Mouse (Mus musculus): ENCODE measurements at regions not wholly inside any gene's neighbourhood (a gene's known extent, or its start where the extent isn't known, plus 50 kb on each side); places are given as distances from the start of the nearest gene placed in this dataset.

- TF ChIP-seq ETS1 (IDR thresholded peaks at IDR 0.05; ENCODE audit: low read depth, low read length): no peak
Observed at GRCm38 (mm10) chr6:25917852-25918465, 108.9 kb upstream of the Pot1a start (continued).

GRCm38 (mm10) chr6:25914122-25914521 is 105.1 kb upstream of the Pot1a start:
- no peak overlapping the region for H3K9ac ChIP-seq (ENCODE audit: control insufficient read depth, low read depth, low read length, poor library complexity, severe bottlenecking)
- no peaks in the 10 kb centered on the region for H3K79me2 ChIP-seq (ENCODE audit: control insufficient read depth, insufficient read depth, low read length, poor library complexity)
- H3K4me3 ChIP-seq (ENCODE audit: control insufficient read depth in 1 of 2, insufficient read depth in 1 of 2, low read depth in 2 of 2, low read length in 2 of 2): no peak overlapping the region
- no peaks in the 10 kb centered on the region for H3K36me3 ChIP-seq (ENCODE audit: control insufficient read depth in 1 of 2, insufficient read depth in 2 of 2, low read length in 2 of 2)
- DNase-seq (ENCODE audit: low read depth, low spot score): no peak
- TF ChIP-seq UBTF (IDR thresholded peaks at IDR 0.05; ENCODE audit: borderline replicate concordance, insufficient read depth, low read depth, low read length) (no peak), KAT2A (conservative IDR thresholded peaks at IDR 0.05; ENCODE audit: low read depth, low read length) (no peak), RCOR1 (IDR thresholded peaks at IDR 0.05; ENCODE audit: low read depth, low read length) (no peak), JUND (IDR thresholded peaks at IDR 0.05; ENCODE audit: low read depth, low read length) (no peak), ZNF384 (IDR thresholded peaks at IDR 0.05; ENCODE audit: low read depth, low read length) (no peak), GATA1 (IDR thresholded peaks at IDR 0.05; ENCODE audit: low read depth, low read length) (no peak), MAFK (IDR thresholded peaks at IDR 0.05; ENCODE audit: borderline replicate concordance, low read depth, low read length) (no peak), MAZ (IDR thresholded peaks at IDR 0.05; ENCODE audit: low read depth, low read length) (no peak), TAL1 (IDR thresholded peaks at IDR 0.05; ENCODE audit: low read length) (no peak), ZC3H11A (IDR thresholded peaks at IDR 0.05; ENCODE audit: low read depth, low read length) (no peak), CHD1 (IDR thresholded peaks at IDR 0.05; ENCODE audit: low read depth, low read length) (no peak), NRF1 (IDR thresholded peaks at IDR 0.05; ENCODE audit: insufficient read depth, low read depth, low read length, poor library complexity, severe bottlenecking) (no peak), USF1 (IDR thresholded peaks at IDR 0.05; ENCODE audit: low read depth, low read length) (no peak), MYB (IDR thresholded peaks at IDR 0.05; ENCODE audit: low read depth, low read length) (no peak)
- no peaks in the 10 kb centered on the region for H3K4me1 ChIP-seq (ENCODE audit: control insufficient read depth in 1 of 2, insufficient read depth in 2 of 2, low read length in 2 of 2)
- no peaks in the 10 kb centered on the region for H3K9me3 ChIP-seq (replicated peaks; ENCODE audit: insufficient read depth, low read length)
- no peaks in the 10 kb centered on the region for H3K27me3 ChIP-seq (ENCODE audit: control insufficient read depth in 1 of 2, insufficient read depth in 2 of 2, low read length in 2 of 2)
- no peak overlapping the region for H3K27ac ChIP-seq (ENCODE audit: control insufficient read depth, low read depth, low read length)

GRCm38 (mm10) chr6:25899944-25900343 is 90.9 kb upstream of the Pot1a start:
- DNase-seq (ENCODE audit: low read depth, low spot score): peak; percentile 2
- no peaks in the 10 kb centered on the region for H3K4me1 ChIP-seq (ENCODE audit: control insufficient read depth in 1 of 2, insufficient read depth in 2 of 2, low read length in 2 of 2)
- TF ChIP-seq NELFE (IDR thresholded peaks at IDR 0.05; ENCODE audit: low read depth, low read length) (no peak), MYC (IDR thresholded peaks at IDR 0.05; ENCODE audit: low read depth, low read length) (no peak), RAD21 (IDR thresholded peaks at IDR 0.05; ENCODE audit: low read depth, low read length) (peak; percentile 71), SMC3 (IDR thresholded peaks at IDR 0.05; ENCODE audit: low read depth, low read length) (peak; percentile 52), MAX (IDR thresholded peaks at IDR 0.05; ENCODE audit: low read length) (no peak), ZC3H11A (IDR thresholded peaks at IDR 0.05; ENCODE audit: low read depth, low read length) (peak; percentile 23; the same call in 1 of the 2 replicates), MYB (IDR thresholded peaks at IDR 0.05; ENCODE audit: low read depth, low read length) (no peak), ZNF384 (IDR thresholded peaks at IDR 0.05; ENCODE audit: low read depth, low read length) (peak; percentile 72), CTCF (IDR thresholded peaks at IDR 0.05 in 2 of 3, conservative IDR thresholded peaks at IDR 0.05 in 1 of 3; ENCODE audit: control insufficient read depth in 1 of 3, insufficient read depth in 1 of 3, low read depth in 2 of 3, low read length in 3 of 3, poor library complexity in 1 of 3, severe bottlenecking in 1 of 3) (peak in 1 of 3 experiments; percentile 36; a peak in 1 of 6 replicates), HCFC1 (IDR thresholded peaks at IDR 0.05; ENCODE audit: low read depth, low read length) (no peak)
- H3K27me3 ChIP-seq (ENCODE audit: control insufficient read depth in 1 of 2, insufficient read depth in 2 of 2, low read length in 2 of 2): no peaks in the 10 kb centered on the region
- H3K9ac ChIP-seq (ENCODE audit: control insufficient read depth, low read depth, low read length, poor library complexity, severe bottlenecking): no peak overlapping the region
- H3K79me2 ChIP-seq (ENCODE audit: control insufficient read depth, insufficient read depth, low read length, poor library complexity): no peaks in the 10 kb centered on the region
- no peaks in the 10 kb centered on the region for H3K36me3 ChIP-seq (ENCODE audit: control insufficient read depth in 1 of 2, insufficient read depth in 2 of 2, low read length in 2 of 2)
- H3K27ac ChIP-seq (ENCODE audit: control insufficient read depth, low read depth, low read length): no peak overlapping the region
- no peaks in the 10 kb centered on the region for H3K9me3 ChIP-seq (replicated peaks; ENCODE audit: insufficient read depth, low read length)
- H3K4me3 ChIP-seq (ENCODE audit: control insufficient read depth in 1 of 2, insufficient read depth in 1 of 2, low read depth in 2 of 2, low read length in 2 of 2): no peak overlapping the region

All from MEL (cell line).